Mouse (Mus musculus): ENCODE data around the gene Stradb. TPM values are rescaled to one million over a fixed set of nuclear protein-coding genes. Genes with fewer than 3 reads are reported as not detected.

The Stradb gene
- polyA plus RNA-seq (2017; shearing (Covaris generic)), result 20.0 TPM

DNA sequence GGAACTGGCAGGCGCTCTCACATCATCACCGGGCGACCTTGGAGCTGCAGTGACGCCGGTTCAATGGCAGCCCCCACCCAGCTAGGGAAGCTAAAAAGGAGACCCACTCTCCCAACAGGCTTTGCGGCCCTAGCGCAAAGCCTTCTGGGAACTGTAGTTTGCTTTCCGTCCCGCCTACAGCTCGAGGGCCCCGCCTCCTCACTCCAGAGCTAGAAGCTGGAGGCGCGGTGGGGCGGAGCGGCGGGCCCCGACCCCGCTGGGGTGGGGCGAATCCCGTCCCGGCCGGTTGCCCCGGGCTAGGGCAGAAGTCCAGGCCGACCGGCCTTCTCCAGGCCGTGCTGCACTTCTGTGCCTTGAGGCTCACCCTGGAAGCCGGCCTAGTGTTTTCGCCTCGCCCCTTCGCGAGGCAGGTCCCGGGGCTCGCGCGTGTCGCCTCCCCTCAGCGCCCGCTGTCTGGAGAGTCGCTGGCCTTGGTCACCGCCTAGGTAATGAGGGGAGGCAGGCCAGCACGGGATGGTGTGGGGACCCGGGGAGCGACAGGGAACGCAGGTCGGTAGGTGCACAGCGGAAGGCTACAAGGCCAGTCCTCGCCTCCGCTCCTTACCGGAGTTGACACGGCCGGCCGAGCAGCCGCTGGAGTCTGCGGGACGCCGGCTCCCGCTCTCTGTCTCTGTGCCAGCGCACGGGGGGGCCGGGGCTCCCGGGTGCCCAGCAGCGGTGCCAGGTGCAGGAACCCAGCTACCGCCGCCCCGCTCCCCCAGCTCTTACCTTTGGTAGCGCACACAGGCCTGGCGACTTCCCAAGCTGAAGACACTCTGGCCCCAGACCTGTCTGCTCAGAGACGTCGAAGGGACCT is at the start of gene Stradb, which contains the start of gene Trak2:
Gene Stradb (plus strand): TSS at position 157 of the 856 bp plus-strand sequence.
Gene Trak2 (minus strand): TSS at position 65 of the 856 bp plus-strand sequence.

Other genes with a start within 250 kb of the Stradb start
- 302 TPM for gene Casp8, start 178.1 kb upstream of the Stradb start, polyA plus RNA-seq (2017; shearing (Covaris generic))
- gene Trak2, start 92 bp upstream of the Stradb start, polyA plus RNA-seq (2017; shearing (Covaris generic)), result 45.3 TPM
- 0.12 TPM for gene C2cd6, start 121.4 kb downstream of the Stradb start, polyA plus RNA-seq (2017; shearing (Covaris generic))
- 12.2 TPM for gene Tmem237, start 146.9 kb downstream of the Stradb start, polyA plus RNA-seq (2017; shearing (Covaris generic))
- 0.16 TPM for gene Mpp4, start 189.9 kb downstream of the Stradb start, polyA plus RNA-seq (2017; shearing (Covaris generic))